Mouse (Mus musculus): ENCODE measurements around the gene Ano10. TPM values are rescaled to one million over a fixed set of nuclear protein-coding genes. Genes with fewer than 3 reads are reported as not detected.

Gene Ano10
- total and polyA plus RNA-seq, 2 experiments from 2014 or later, result 29.9 to 33.0 TPM

DNA sequence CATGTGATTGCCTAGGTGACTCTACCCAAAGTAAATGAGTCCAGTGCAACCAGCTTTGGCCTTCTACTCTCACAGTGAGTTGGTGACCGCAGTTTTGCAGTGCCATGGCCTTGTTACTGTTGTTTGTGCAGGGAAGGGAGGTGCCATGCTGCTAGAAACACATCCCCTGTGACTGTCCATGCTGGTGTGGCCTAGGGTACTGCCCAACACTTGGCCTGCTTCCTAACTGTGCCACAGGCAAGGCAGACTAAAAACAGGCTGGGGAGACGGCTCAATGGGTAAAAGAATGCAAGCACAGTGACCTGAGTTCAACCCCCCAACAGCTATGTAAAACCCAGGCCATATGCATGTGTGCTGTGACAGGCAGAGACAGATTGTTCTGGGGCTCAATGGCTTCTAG, 74.3 kb downstream of the Ano10 start:
- ATAC-seq (ENCODE audit: low FRiP score) (no peak), DNase-seq (ENCODE audit: low spot score) (no peak)
- 61% methylated on average over 2 of the region's 2 CpGs for WGBS
- Histone ChIP-seq H3K4me1 (ENCODE audit: insufficient read depth, low read length) (no peaks in the 10 kb centered on the region), H3K27me3 (ENCODE audit: insufficient read depth, low read length) (no peaks in the 10 kb centered on the region), H3K36me3 (ENCODE audit: insufficient read depth, low read length) (no peaks in the 10 kb centered on the region), H3K9ac (replicated peaks; ENCODE audit: low read length, poor library complexity, severe bottlenecking) (no peak overlapping the region), H3K27ac (ENCODE audit: low read depth, low read length) (no peak overlapping the region), H3K4me2 (ENCODE audit: low read depth, low read length, poor library complexity, severe bottlenecking) (no peak overlapping the region), H3K9me3 (ENCODE audit: low read length) (no peaks in the 10 kb centered on the region), H3K4me3 (ENCODE audit: low read depth, low read length) (no peak overlapping the region)
- no peak for TF ChIP-seq CTCF (IDR thresholded peaks at IDR 0.05)

DNA sequence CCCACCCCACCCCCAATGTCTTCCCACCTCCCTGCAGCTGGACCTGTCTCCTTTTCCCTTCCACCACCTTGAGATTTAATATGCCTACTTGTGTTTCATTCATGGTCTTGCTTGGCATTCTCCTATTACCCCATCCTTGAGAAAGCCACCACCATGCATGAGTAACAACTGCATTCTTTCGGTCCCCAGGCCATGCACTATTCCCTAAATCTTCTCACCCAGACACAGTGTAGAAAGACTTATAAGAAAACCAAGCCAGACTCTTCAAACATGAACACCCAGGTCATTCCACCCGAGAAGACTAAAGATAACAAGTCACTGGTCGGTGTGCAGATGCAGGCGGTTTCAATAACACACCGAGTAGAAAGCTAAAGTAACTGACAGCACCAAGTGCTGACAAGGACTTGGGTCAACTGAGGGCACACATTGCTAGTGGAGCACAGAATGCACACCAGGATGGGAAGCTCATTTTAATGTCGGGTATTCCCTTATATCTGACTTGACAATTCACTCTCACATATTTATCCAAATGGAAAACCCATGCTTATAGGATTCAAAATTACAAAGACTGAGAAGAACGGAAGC, 77.2 kb downstream of the Ano10 start:
- ATAC-seq (ENCODE audit: low FRiP score), result no peak

DNA sequence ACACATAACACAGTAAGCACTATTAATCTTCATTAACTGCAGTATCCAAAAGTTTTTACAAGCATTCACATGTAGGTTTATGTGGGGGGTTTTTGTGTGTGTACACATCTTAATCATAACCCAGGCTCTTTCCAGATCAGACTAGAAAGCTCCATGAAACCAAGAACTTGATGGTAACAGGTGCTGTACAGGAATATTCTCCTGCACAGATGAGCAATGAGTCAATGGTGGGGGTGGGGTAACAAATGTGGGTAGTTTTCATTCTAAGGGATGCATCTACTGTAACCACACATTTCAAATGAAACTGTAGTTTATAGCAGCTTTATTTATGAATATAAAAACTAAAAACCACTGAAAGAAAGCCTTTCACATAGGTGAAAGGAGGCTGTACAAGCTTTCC, 79.1 kb downstream of the Ano10 start:
- no peaks in the 10 kb centered on the region for H3K36me3 ChIP-seq (ENCODE audit: insufficient read depth, low read length)
- H3K4me1 ChIP-seq (ENCODE audit: insufficient read depth, low read length), result no peaks in the 10 kb centered on the region
- H3K4me3 ChIP-seq (ENCODE audit: low read depth, low read length), result no peak overlapping the region
- ATAC-seq (ENCODE audit: low FRiP score), result no peak
- H3K27ac ChIP-seq (ENCODE audit: low read depth, low read length), result no peak overlapping the region
- no peak for TF ChIP-seq CTCF (IDR thresholded peaks at IDR 0.05)
- no peak overlapping the region for H3K4me2 ChIP-seq (ENCODE audit: low read depth, low read length, poor library complexity, severe bottlenecking)
- H3K9me3 ChIP-seq (ENCODE audit: low read length), result no peaks in the 10 kb centered on the region
- no peak overlapping the region for H3K9ac ChIP-seq (replicated peaks; ENCODE audit: low read length, poor library complexity, severe bottlenecking)
- H3K27me3 ChIP-seq (ENCODE audit: insufficient read depth, low read length), result no peaks in the 10 kb centered on the region
- no peak for DNase-seq (ENCODE audit: low spot score)

More for the DNA sequence above, 77.2 kb downstream of the Ano10 start:
- no peaks in the 10 kb centered on the region for H3K27me3 ChIP-seq (ENCODE audit: insufficient read depth, low read length)
- H3K9ac ChIP-seq (replicated peaks; ENCODE audit: low read length, poor library complexity, severe bottlenecking), result no peak overlapping the region
- no peak overlapping the region for H3K27ac ChIP-seq (ENCODE audit: low read depth, low read length)
- no peaks in the 10 kb centered on the region for H3K4me1 ChIP-seq (ENCODE audit: insufficient read depth, low read length)
- H3K4me3 ChIP-seq (ENCODE audit: low read depth, low read length), result no peak overlapping the region
- H3K36me3 ChIP-seq (ENCODE audit: insufficient read depth, low read length), result no peaks in the 10 kb centered on the region
- no peak for TF ChIP-seq CTCF (IDR thresholded peaks at IDR 0.05)
- H3K4me2 ChIP-seq (ENCODE audit: low read depth, low read length, poor library complexity, severe bottlenecking), result no peak overlapping the region
- H3K9me3 ChIP-seq (ENCODE audit: low read length), result no peaks in the 10 kb centered on the region
- WGBS, result 94% methylated on average over 7 of the region's 7 CpGs
- DNase-seq (ENCODE audit: low spot score), result no peak

DNA sequence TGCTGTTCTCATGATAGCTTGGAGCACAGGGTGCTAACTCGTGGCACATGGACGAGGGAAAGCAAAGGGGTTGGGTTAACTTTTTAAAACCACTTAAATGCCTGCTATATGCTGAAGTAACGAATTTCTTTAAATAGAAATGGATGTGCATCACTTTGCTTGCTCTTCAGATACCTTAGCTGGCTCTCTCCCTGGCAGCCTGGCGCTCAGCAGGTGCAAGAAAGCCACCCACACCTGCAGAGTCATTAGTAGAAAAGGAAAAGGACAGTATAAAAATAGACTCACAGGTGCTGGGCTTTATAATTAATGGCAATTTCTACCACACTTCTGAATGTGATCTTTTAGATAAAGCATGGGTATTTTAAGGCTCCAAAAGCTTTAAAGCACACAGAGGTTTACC, 85.9 kb downstream of the Ano10 start:
- no peak for TF ChIP-seq CTCF (IDR thresholded peaks at IDR 0.05)
- Histone ChIP-seq H3K36me3 (ENCODE audit: insufficient read depth, low read length) (no peaks in the 10 kb centered on the region), H3K27ac (ENCODE audit: low read depth, low read length) (no peak overlapping the region), H3K9ac (replicated peaks; ENCODE audit: low read length, poor library complexity, severe bottlenecking) (no peak overlapping the region), H3K9me3 (ENCODE audit: low read length) (no peaks in the 10 kb centered on the region), H3K4me1 (ENCODE audit: insufficient read depth, low read length) (no peaks in the 10 kb centered on the region), H3K27me3 (ENCODE audit: insufficient read depth, low read length) (no peaks in the 10 kb centered on the region), H3K4me3 (ENCODE audit: low read depth, low read length) (no peak overlapping the region), H3K4me2 (ENCODE audit: low read depth, low read length, poor library complexity, severe bottlenecking) (no peak overlapping the region)
- WGBS, result 73% methylated on average over 4 of the region's 4 CpGs
- ATAC-seq (ENCODE audit: low FRiP score), result no peak
- no peak for DNase-seq (ENCODE audit: low spot score)

DNA sequence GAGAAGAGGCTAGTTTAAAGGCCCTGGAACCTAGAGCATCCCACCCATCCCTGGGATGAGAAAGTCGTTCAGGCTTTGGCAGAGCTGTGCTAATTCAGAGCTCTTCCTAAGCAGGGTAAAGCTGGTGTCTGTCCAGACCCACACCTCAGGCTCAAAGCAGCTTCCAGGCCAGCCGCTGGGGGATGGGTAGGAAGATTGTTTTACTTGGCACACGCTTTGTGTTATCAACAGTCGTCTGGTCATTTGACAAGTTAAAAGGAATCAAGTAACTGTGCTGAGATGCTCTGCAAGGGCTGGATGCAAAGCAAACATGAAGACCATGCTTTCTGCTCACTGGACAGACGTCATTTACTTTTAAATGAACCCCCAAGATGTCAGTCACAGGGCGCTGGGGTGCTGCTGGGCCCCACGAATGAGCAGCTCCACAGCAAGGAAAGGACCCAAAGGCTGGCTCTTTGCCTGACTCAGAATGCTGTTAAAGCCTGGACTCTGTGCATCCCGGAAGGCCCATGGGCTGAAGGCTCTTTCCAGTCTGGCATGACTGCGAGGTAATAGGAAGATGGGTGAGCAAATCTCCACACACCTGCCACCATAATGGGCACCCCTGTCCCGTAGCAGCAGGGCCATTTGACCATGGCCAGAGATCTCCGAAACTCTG, 88.6 kb downstream of the Ano10 start:
- peak; percentile 32 for DNase-seq (ENCODE audit: low spot score)
- Histone ChIP-seq H3K4me1 (ENCODE audit: insufficient read depth, low read length) (no peaks in the 10 kb centered on the region), H3K4me2 (ENCODE audit: low read depth, low read length, poor library complexity, severe bottlenecking) (no peak overlapping the region), H3K9ac (replicated peaks; ENCODE audit: low read length, poor library complexity, severe bottlenecking) (no peak overlapping the region), H3K27me3 (ENCODE audit: insufficient read depth, low read length) (no peaks in the 10 kb centered on the region), H3K9me3 (ENCODE audit: low read length) (no peaks in the 10 kb centered on the region), H3K36me3 (ENCODE audit: insufficient read depth, low read length) (peaks cover 2% of the 10 kb centered on the region; the same call in 1 of the 2 replicates), H3K27ac (ENCODE audit: low read depth, low read length) (no peak overlapping the region), H3K4me3 (ENCODE audit: low read depth, low read length) (no peak overlapping the region)
- no peak for TF ChIP-seq CTCF (IDR thresholded peaks at IDR 0.05)
- 69% methylated on average over 11 of the region's 11 CpGs for WGBS
- ATAC-seq (ENCODE audit: low FRiP score), result no peak

DNA sequence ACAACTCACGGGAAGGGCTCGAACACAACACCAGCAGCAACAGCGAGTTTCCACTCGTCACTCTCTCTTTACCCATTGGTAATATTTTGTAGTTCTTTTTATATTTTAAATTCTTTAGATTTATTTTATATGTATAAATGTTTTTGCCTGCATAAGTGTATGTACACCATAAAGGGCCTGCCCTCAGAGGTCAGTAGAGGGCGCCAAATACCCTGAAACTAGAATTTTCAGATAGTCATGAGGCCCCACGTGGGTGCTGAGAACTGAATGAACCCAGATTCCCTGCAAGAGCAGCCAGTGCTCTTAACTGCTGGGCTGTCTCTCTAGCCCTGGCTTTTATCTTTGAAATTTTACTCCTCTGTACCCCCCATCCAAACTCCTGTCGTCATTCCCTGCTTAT, 89.7 kb downstream of the Ano10 start:
- no peak for ATAC-seq (ENCODE audit: low FRiP score)
- H3K9ac ChIP-seq (replicated peaks; ENCODE audit: low read length, poor library complexity, severe bottlenecking), result no peak overlapping the region
- H3K4me3 ChIP-seq (ENCODE audit: low read depth, low read length), result no peak overlapping the region
- WGBS, result 73% methylated on average over 7 of the region's 7 CpGs
- peaks cover 3% of the 10 kb centered on the region; the same call in 1 of the 2 replicates for H3K36me3 ChIP-seq (ENCODE audit: insufficient read depth, low read length)
- no peak overlapping the region for H3K4me2 ChIP-seq (ENCODE audit: low read depth, low read length, poor library complexity, severe bottlenecking)
- DNase-seq (ENCODE audit: low spot score), result no peak
- H3K27me3 ChIP-seq (ENCODE audit: insufficient read depth, low read length), result no peaks in the 10 kb centered on the region
- no peaks in the 10 kb centered on the region for H3K9me3 ChIP-seq (ENCODE audit: low read length)
- no peak for TF ChIP-seq CTCF (IDR thresholded peaks at IDR 0.05)
- no peak overlapping the region for H3K27ac ChIP-seq (ENCODE audit: low read depth, low read length)
- H3K4me1 ChIP-seq (ENCODE audit: insufficient read depth, low read length), result no peaks in the 10 kb centered on the region
